Mouse (Mus musculus) monocyte, adult 2 months (primary cell): ENCODE measurements around the gene AW549877.

Source experiments
- DNase-seq, 2 experiments: peaks; one replicate each; pipeline ENCODE4 v3.0.0; 2022; ENCODE audit warnings: low spot score in 2 of 2, low read depth in 1 of 2

Gene AW549877

GRCm38 (mm10) chr15:3984876-3985275 is 10.7 kb downstream of the AW549877 start:
- DNase-seq = no peak

DNA sequence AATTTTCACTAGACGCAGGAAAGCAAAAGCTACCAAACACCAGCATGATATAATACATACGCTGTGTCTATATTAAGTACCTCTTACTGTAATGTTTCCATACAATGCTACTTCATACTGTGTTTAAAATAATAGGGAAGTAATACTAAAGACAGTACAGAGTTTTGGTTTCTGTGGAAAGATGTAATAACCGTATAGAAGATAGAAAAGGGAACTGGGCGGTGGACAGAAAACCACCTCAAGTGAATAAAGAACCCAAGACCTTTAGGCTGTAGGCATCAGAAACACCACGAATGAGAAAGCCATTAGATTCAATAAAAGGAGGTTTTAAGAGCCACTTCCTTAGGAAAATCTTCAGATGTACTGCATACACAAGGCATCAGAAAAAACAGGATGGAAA is 12.8 kb downstream of the AW549877 start:
- no peak for DNase-seq

DNA sequence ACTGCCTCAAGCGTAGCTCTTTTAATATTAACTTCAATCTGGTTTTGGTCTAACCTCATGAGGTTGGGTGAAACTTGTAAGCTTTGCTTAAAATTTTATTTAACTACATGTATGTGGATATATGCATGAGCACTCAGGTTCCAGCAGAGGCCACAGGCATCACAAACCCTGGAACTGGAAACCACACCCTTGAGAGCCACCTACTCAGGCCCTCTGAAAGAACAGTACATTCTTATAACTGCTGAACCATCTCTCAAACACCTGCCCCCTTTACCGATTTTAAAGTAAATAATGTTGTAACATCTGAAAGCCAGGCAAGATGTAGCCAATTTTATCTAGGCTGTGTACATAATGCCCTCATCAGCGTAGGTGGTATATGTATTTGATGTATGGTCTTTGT is 15.7 kb downstream of the AW549877 start:
- DNase-seq = no peak

GRCm38 (mm10) chr15:3979061-3979848 is 16.3 kb downstream of the AW549877 start, which contains the start of gene Fbxo4:
TSS of gene Fbxo4 (minus strand) at chr15:3979573.
- DNase-seq = peak; percentile 82 to 88

DNA sequence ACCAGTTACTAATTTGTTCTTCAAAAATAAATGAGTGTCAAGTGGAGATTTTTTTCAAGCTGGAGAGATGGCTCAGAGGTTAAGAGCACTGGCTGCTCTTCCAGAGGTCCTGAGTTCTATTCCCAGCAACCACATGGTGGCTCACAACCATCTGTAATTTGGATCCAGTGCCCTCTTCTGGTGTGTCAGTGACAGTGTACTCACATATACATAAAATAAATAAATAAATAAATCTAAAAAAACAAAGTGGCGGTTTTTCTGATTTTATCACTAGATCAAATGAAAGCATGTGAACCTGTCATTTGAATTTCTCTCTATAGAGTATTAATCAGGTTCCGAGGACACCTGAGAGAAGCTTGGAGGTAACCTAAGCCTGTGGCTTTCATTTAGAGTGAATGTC is 17.3 kb downstream of the AW549877 start:
- DNase-seq = no peak

DNA sequence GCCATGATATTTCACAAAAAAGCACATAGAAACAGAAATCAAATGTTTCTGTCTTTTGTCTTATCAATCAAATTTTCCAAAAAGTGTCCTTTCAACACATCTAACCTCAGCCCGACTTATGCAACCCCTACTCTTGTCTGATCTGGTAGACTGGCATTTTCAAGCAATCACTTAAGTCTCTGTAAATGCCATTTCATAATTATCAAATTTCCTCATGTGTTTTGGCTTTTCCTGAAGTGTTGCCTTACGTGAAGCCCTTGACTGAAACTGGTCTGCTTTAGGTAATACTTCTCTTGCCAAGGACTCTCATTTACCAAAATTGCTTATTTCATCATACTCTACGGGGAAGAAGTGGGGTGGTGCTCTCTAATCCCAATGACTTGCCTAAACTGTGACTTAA is 22.2 kb downstream of the AW549877 start:
- DNase-seq = no peak

DNA sequence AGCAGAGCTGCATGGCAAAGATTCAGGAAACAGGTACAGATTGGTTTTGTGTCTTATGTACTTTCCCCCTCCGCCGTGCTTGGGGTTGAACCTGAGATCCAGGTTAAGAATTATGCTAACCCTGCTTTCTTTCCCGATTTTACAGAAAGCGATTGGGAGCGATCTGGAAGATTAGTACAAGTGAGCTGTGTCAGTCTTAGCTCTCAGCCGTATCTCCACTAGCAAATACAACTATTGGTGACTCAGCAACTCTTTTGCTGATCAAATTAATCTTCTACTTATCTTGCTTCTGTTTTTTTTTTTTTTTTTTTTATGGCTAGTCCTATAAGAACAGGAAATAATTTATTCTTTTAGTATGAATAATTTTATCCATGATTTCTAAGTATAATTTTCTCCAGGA is 25.4 kb downstream of the AW549877 start:
- DNase-seq = no peak

- no peak for DNase-seq
Measured at GRCm38 (mm10) chr15:3969743-3970142, 25.8 kb downstream of the AW549877 start.

GRCm38 (mm10) chr15:3962251-3962650 is 33.3 kb downstream of the AW549877 start:
- DNase-seq = no peak

DNA sequence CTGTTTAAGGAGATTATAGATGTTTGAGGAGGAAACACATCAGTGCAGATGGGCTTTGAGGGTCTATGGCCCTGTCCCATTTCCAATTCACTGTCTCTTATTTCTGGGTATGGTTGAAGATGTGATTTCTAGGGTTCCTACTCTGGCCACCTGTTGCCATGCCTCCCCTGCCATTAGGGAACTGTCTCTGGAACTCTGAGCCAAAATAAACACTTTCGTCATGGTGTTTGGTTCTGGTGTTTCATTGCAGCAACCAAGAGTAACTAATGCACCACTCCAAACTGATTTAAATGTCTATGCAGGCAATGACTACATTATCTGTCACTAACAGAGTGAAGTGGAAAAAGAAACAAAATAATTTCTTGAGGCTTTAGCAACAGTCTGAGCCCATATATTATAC is 35.5 kb downstream of the AW549877 start:
- DNase-seq = no peak

DNA sequence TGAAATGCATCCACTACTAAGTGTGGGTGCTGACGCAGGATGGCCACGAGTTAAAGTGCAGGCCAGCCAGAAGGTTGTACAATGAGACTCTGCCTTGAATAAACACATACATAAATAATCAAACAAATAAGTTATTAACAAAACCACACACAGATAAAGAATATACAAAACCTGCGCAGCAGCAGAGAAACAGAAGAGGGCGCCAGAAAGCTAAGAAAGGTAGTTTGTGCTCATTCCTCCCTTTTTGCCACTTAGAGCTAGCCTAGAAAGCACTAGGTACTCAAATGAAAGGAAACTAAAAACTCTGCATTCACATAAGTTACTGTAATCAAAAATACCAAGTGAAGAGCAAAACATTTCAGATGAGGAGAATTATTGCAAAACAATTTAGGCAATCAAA is 37.6 kb downstream of the AW549877 start:
- DNase-seq = no peak

- no peak for DNase-seq
Measured at GRCm38 (mm10) chr15:3954971-3955370, 40.6 kb downstream of the AW549877 start.

GRCm38 (mm10) chr15:3938132-3938531 is 57.4 kb downstream of the AW549877 start:
- DNase-seq = no peak

DNA sequence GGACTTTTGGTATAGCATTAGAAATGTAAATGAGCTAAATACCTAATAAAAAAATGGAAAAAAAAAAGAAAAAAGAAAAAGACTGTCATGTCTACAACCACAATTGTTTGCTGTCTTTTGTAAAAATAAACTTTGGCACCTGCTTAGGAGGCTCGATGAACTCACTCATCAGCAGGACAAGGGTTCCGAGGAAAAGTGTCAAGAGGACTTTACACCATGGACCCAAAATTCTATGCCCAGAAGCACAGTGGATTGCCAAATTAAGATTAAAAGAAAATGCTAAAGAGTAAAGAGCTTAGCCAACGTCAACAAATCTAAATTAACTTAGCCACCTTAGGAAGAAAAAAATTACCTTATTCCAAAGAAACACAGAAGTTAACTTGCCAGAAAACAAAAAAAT is 59.5 kb downstream of the AW549877 start:
- DNase-seq = no peak

DNA sequence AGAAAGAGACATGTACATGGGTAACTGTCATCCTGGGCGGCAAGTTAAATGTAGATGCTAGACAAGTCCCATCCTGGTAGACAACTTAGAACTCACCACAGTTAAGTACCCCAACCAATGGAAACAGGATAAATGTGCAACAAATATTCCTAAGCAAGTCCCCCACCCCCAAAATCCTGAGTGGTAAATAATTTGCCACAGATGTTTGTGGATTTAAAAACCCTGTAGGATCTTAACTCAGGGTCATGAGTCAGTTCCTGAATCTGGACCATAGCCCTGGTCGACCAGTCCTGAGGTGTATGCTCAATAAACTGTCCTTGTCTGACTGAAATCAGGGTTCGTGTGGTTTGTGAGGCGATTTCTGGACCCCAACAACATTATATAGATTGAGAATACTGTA is 62.1 kb downstream of the AW549877 start:
- DNase-seq = no peak
